Mouse (Mus musculus): ENCODE measurements at regions not wholly inside any gene's neighbourhood (a gene's known extent, or its start where the extent isn't known, plus 50 kb on each side); places are given as distances from the start of the nearest gene placed in this dataset.

DNA sequence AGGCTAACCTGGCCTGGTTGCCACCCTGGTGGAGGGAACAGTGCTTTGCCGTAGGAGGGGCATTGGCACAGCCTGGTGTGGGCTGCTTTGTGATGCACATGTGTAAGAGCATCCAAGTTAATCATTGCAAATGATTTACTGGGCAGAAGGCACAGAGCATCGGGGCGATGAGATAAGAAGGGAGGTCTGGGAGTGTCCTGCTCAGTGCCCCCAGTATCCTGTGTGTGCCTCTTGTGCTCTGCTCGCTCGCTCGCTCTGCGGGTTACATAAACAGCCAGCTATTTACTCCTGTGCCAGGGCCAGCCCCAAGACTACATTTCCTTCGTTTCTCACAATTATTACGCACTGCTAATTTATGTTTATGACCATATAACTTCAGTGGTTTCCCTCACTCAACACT, 117.9 kb upstream of the Aldh1a3 start:
- TF ChIP-seq CTCF (IDR thresholded peaks at IDR 0.05; ENCODE audit: low read depth, low read length) (no peak), POLR2A (IDR thresholded peaks at IDR 0.05; ENCODE audit: extremely low read depth, insufficient read depth, low read length) (no peak)
